Mouse (Mus musculus): ENCODE results near the gene Amt. TPM values are rescaled to one million over a fixed set of nuclear protein-coding genes. Genes with fewer than 3 reads are reported as not detected.
"Not testable (repeated sequence)": the region's sequence is repeated elsewhere in the genome, so short reads cannot be mapped to it uniquely, and the experiment has no call there.

Gene Amt
- polyA plus RNA-seq, 1 experiment from 2014 or later: 15.9 TPM

DNA sequence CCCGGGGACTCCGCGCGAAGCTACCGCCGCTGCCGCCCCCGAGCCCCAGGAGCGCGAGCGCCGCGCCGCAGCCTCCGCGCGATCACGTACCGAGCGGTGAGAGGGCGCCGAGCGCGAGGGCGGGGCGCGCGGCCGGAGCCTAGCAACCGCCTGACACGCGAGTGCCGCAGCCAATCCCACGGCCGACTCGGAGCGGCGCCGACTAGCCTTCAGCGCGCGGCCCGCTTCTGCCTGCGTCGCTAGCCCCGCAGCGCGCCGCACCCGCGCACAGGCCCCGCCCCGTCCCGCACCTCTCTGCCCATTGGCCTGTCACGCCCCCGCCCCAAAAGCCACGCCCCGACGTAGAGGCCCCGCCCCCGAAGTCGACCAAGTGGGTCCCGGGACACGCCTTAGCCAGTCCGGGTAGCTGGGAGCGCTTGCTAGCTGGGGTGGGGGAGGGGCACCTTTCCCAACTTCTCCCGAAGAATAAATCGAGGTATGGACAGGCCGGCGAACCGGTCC lies 32.9 kb upstream of the Amt start, which contains the start of gene Dag1:
Dag1 (minus strand) TSS at position 269 of the 501 bp plus-strand sequence.
- DNase-seq (ENCODE audit: low spot score) (peak; percentile 100), ATAC-seq (ENCODE audit: insufficient number of reproducible peaks, low FRiP score, low TSS enrichment, low read depth) (peak; percentile 93)
- H3K27me3 ChIP-seq (ENCODE audit: control insufficient read depth, insufficient read depth, low read length): no peaks in the 10 kb centered on the region
- H3K9me3 ChIP-seq (ENCODE audit: control insufficient read depth, low read length): no peaks in the 10 kb centered on the region
- H3K36me3 ChIP-seq (ENCODE audit: control insufficient read depth, insufficient read depth, low read length): no peaks in the 10 kb centered on the region; the same call in 1 of the 2 replicates
- peak within 1 kb of the TSS; percentile 82 for H3K4me3 ChIP-seq (ENCODE audit: low read depth, low read length)
- H3K4me1 ChIP-seq (ENCODE audit: control insufficient read depth, insufficient read depth, low read length): peaks cover 10% of the 10 kb centered on the region
- under 1% methylated on average over 60 of the region's 71 CpGs for WGBS
- peak within 1 kb of the TSS; percentile 71 for H3K9ac ChIP-seq (ENCODE audit: low read length)
- peak within 1 kb of the TSS; percentile 44 for H3K27ac ChIP-seq (replicated peaks; ENCODE audit: low read depth, low read length)
- H3K4me2 ChIP-seq (ENCODE audit: low read depth, severe bottlenecking): peak within 1 kb of the TSS; percentile 72

DNA sequence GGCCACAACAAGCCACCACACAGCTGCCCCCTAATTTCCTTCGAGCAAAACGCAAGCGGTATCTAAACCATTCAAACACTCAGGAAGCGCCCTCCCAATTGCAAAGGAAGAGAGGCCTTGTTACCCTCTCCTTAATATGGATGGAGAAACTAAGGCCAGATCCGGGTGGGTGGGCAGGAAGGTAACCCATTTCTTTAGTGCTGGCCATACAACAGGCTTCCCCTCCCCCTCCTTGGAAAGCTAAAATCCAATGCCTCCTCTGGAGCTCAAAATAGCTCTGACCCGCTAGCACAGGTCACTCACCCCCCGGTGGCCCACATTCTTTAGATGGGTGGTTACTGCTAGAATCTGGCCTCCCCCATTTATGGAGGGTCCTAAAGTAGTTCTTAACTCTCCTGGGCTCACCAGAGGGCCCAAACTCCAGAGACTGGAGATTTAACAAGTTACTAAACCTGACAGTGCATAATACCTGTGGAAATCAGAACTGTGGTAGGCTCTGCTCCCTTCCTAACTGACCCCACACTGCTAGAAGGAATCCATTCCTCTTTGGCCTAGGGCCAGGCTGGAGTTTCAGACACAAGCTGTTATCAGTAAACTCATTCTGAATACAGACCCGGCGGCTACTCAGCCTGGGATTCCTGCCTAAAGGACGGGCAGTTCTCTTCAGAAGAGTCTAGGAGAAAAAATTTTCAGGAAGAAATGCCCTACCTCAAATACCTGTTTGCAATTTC lies 32.3 kb upstream of the Amt start:
- Histone ChIP-seq H3K27me3 (ENCODE audit: control insufficient read depth, insufficient read depth, low read length) (no peaks in the 10 kb centered on the region), H3K4me3 (ENCODE audit: low read depth, low read length) (peak overlapping the region; percentile 82), H3K9ac (ENCODE audit: low read length) (peak overlapping the region; percentile 47; the same call in 1 of the 2 replicates), H3K27ac (replicated peaks; ENCODE audit: low read depth, low read length) (peak overlapping the region; percentile 44; the same call in 1 of the 2 replicates), H3K4me2 (ENCODE audit: low read depth, severe bottlenecking) (peak overlapping the region; percentile 46), H3K4me1 (ENCODE audit: control insufficient read depth, insufficient read depth, low read length) (peaks cover 10% of the 10 kb centered on the region), H3K9me3 (ENCODE audit: control insufficient read depth, low read length) (no peaks in the 10 kb centered on the region), H3K36me3 (ENCODE audit: control insufficient read depth, insufficient read depth, low read length) (no peaks in the 10 kb centered on the region; the same call in 1 of the 2 replicates)
- WGBS: 12% methylated on average over 10 of the region's 10 CpGs
- DNase-seq (ENCODE audit: low spot score) (no peak), ATAC-seq (ENCODE audit: insufficient number of reproducible peaks, low FRiP score, low TSS enrichment, low read depth) (peak; percentile 35; the same call in 1 of the 2 replicates)

DNA sequence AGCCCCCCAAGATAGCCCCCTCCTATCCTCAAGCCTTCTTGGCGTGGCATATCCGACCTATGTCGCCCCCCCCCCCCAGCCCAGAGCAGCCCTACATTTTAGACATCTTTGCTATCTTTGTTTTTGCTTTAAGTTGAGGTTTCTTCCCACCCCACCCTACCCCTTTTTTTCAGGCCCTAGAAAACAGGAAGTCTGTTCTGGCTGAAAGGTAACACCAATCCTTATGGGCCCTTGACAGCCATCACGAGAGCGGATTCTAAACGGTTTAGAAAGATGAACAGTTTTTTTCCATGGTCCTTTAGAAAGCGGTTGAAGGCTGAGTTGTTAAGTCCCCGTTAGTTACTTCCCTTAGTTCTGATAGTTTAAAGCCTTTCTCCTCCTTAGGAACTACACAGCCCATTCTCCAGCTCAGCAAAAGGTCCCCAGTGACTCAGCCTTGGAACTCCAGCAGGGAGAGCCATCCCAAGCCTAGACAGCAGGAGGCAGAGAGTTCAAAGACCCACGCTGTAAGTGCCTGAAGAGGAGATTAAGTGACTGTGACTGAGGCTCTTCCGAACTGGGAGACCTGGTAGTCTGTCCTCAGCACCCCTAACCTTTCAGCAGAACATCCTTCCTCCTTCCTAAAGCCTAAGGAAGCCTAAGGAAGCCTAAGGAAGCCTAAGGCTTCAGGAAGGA lies 30.3 kb upstream of the Amt start:
- DNase-seq (ENCODE audit: low spot score): no peak
- H3K27ac ChIP-seq (replicated peaks; ENCODE audit: low read depth, low read length): no peak overlapping the region
- 65% methylated on average over 10 of the region's 10 CpGs for WGBS
- H3K9me3 ChIP-seq (ENCODE audit: control insufficient read depth, low read length): no peaks in the 10 kb centered on the region
- H3K4me2 ChIP-seq (ENCODE audit: low read depth, severe bottlenecking): no peak overlapping the region
- no peaks in the 10 kb centered on the region for H3K36me3 ChIP-seq (ENCODE audit: control insufficient read depth, insufficient read depth, low read length)
- H3K4me3 ChIP-seq (ENCODE audit: low read depth, low read length): no peak overlapping the region
- ATAC-seq (ENCODE audit: insufficient number of reproducible peaks, low FRiP score, low TSS enrichment, low read depth): no peak
- no peaks in the 10 kb centered on the region for H3K27me3 ChIP-seq (ENCODE audit: control insufficient read depth, insufficient read depth, low read length)
- peaks cover 10% of the 10 kb centered on the region for H3K4me1 ChIP-seq (ENCODE audit: control insufficient read depth, insufficient read depth, low read length)
- H3K9ac ChIP-seq (ENCODE audit: low read length): no peak overlapping the region

DNA sequence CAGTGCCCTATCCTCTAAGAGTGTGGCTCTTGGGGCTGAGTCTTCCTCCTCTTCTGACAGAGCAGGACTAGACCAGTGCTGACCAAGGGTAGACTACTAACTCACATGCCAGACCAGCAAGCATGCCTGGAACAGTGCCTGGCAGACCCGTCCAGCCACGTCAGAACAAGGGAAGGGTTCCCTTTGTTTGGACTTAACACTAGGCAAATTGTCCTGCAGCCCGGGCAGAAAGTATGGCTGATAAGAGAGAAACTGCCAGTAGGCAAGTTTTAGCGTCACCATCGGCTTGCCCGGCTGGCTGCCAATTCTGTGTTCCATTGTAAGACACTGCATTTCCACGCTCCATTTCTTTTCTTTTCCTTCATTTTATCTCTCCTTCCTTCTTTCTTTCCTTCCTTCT lies 29.0 kb upstream of the Amt start:
- no peak for ATAC-seq (ENCODE audit: insufficient number of reproducible peaks, low FRiP score, low TSS enrichment, low read depth)
- Histone ChIP-seq H3K27ac (replicated peaks; ENCODE audit: low read depth, low read length) (no peak overlapping the region), H3K9ac (ENCODE audit: low read length) (no peak overlapping the region), H3K4me1 (ENCODE audit: control insufficient read depth, insufficient read depth, low read length) (peaks cover 5% of the 10 kb centered on the region; the same call in 1 of the 2 replicates), H3K27me3 (ENCODE audit: control insufficient read depth, insufficient read depth, low read length) (no peaks in the 10 kb centered on the region), H3K4me2 (ENCODE audit: low read depth, severe bottlenecking) (no peak overlapping the region), H3K36me3 (ENCODE audit: control insufficient read depth, insufficient read depth, low read length) (no peaks in the 10 kb centered on the region), H3K9me3 (ENCODE audit: control insufficient read depth, low read length) (no peaks in the 10 kb centered on the region), H3K4me3 (ENCODE audit: low read depth, low read length) (no peak overlapping the region)
- WGBS: 88% methylated on average over 7 of the region's 7 CpGs
- no peak for DNase-seq (ENCODE audit: low spot score)

DNA sequence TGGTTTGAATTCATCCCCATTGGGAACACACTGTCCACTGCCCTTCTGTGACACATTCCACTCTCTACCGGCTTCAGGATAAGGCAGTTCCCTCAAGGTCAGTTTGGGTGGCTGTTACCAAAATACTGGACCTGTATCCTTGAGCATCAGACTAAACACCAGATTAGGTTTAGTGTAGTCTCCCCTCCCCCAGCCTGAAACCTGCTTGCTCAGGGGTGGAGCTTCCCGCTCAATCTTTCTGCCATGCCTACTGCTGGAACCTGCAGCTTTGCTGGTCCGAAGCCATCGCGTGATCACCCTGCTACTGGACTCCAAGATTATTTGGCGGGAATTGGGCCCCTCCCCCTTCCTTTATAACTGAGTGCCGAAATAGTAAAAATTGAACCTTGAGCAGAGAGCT lies 28.0 kb upstream of the Amt start:
- H3K27ac ChIP-seq (replicated peaks; ENCODE audit: low read depth, low read length); DNase-seq (ENCODE audit: low spot score); H3K4me3 ChIP-seq (ENCODE audit: low read depth, low read length); H3K27me3 ChIP-seq (ENCODE audit: control insufficient read depth, insufficient read depth, low read length); H3K4me2 ChIP-seq (ENCODE audit: low read depth, severe bottlenecking); H3K9me3 ChIP-seq (ENCODE audit: control insufficient read depth, low read length); H3K4me1 ChIP-seq (ENCODE audit: control insufficient read depth, insufficient read depth, low read length); ATAC-seq (ENCODE audit: insufficient number of reproducible peaks, low FRiP score, low TSS enrichment, low read depth); H3K9ac ChIP-seq (ENCODE audit: low read length); H3K36me3 ChIP-seq (ENCODE audit: control insufficient read depth, insufficient read depth, low read length): not testable (repeated sequence)
- WGBS: 76% methylated on average over 6 of the region's 7 CpGs

DNA sequence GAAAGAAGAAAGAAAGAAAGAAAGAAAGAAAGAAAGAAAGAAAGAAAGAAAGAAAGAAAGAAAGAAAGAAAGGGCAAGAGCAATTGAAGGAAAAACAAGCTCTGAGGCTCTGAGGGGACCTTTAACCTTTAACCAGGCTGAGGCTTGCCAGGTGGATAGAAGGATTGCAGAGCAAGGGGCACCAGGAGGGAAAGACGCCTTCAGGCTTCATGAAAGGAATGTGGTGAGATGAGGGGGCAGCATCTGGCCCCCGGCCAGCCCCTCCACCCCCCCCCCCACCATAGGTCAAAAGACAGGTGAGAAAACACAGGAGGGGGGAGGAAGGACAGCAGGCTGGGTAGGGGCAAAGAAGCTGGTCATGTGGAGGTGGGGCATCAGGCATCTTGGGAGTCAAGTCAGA lies 24.7 kb upstream of the Amt start:
- Histone ChIP-seq H3K27me3 (ENCODE audit: control insufficient read depth, insufficient read depth, low read length) (no peaks in the 10 kb centered on the region), H3K9ac (ENCODE audit: low read length) (no peak overlapping the region), H3K4me2 (ENCODE audit: low read depth, severe bottlenecking) (no peak overlapping the region), H3K4me3 (ENCODE audit: low read depth, low read length) (no peak overlapping the region), H3K4me1 (ENCODE audit: control insufficient read depth, insufficient read depth, low read length) (no peaks in the 10 kb centered on the region), H3K36me3 (ENCODE audit: control insufficient read depth, insufficient read depth, low read length) (no peaks in the 10 kb centered on the region), H3K27ac (replicated peaks; ENCODE audit: low read depth, low read length) (no peak overlapping the region), H3K9me3 (ENCODE audit: control insufficient read depth, low read length) (no peaks in the 10 kb centered on the region)
- DNase-seq (ENCODE audit: low spot score) (no peak), ATAC-seq (ENCODE audit: insufficient number of reproducible peaks, low FRiP score, low TSS enrichment, low read depth) (no peak)
- WGBS: 24% methylated on average over 2 of the region's 2 CpGs

DNA sequence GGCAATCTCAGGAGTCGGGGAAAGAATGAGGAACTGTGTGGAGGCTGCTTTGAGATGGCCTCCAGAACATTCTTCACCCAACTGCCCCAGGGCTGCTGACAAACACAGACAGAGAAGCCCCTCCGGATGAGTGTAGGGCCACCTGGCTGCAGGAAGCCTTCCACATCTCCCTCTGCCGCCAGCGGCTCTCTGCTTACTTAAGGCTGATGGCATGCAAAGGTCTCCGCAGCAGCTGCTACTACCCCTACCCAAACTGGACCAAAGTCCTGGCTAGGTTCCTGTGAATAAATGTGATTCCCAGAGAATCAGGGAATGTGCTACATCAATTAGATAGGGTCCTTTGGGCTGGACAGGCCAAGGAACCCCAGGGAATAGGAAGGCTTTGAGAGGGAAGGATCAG lies 24.0 kb upstream of the Amt start:
- H3K27ac ChIP-seq (replicated peaks; ENCODE audit: low read depth, low read length): no peak overlapping the region
- WGBS: 71% methylated on average over 5 of the region's 5 CpGs

DNA sequence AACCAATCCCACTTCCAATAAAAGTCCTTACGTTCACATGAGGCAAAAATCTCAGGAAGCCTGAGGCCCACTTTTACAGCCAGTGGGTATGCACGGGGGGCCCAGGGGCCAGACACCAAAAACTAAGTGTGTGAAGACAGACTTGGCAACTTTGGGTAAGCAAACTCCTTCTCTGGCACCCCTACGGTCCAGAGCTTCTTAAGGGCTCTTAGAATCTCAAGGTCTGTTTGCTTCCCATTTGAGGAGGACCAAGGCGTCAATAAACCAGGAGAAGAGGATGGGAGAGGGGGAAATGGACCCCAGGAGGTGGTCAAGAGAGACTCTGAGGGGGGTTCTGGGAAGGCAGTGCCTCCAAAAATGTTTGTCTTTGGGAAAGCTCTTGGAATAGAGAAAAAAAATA lies 23.2 kb upstream of the Amt start:
- no peaks in the 10 kb centered on the region for H3K27me3 ChIP-seq (ENCODE audit: control insufficient read depth, insufficient read depth, low read length)
- H3K9me3 ChIP-seq (ENCODE audit: control insufficient read depth, low read length): no peaks in the 10 kb centered on the region
- H3K4me2 ChIP-seq (ENCODE audit: low read depth, severe bottlenecking): no peak overlapping the region
- no peak overlapping the region for H3K4me3 ChIP-seq (ENCODE audit: low read depth, low read length)
- ATAC-seq (ENCODE audit: insufficient number of reproducible peaks, low FRiP score, low TSS enrichment, low read depth): no peak
- no peaks in the 10 kb centered on the region for H3K36me3 ChIP-seq (ENCODE audit: control insufficient read depth, insufficient read depth, low read length)
- no peak overlapping the region for H3K9ac ChIP-seq (ENCODE audit: low read length)
- no peak overlapping the region for H3K27ac ChIP-seq (replicated peaks; ENCODE audit: low read depth, low read length)
- WGBS: 66% methylated on average over 4 of the region's 4 CpGs
- no peaks in the 10 kb centered on the region for H3K4me1 ChIP-seq (ENCODE audit: control insufficient read depth, insufficient read depth, low read length)
- no peak for DNase-seq (ENCODE audit: low spot score)

More for the DNA sequence above, 24.0 kb upstream of the Amt start:
- Histone ChIP-seq H3K4me1 (ENCODE audit: control insufficient read depth, insufficient read depth, low read length) (no peaks in the 10 kb centered on the region), H3K4me3 (ENCODE audit: low read depth, low read length) (no peak overlapping the region), H3K9me3 (ENCODE audit: control insufficient read depth, low read length) (no peaks in the 10 kb centered on the region), H3K27me3 (ENCODE audit: control insufficient read depth, insufficient read depth, low read length) (no peaks in the 10 kb centered on the region), H3K36me3 (ENCODE audit: control insufficient read depth, insufficient read depth, low read length) (no peaks in the 10 kb centered on the region), H3K4me2 (ENCODE audit: low read depth, severe bottlenecking) (no peak overlapping the region), H3K9ac (ENCODE audit: low read length) (0 out of 2 replicates have a peak overlapping the region, but pooled peaks have one; percentile 22)
- no peak for ATAC-seq (ENCODE audit: insufficient number of reproducible peaks, low FRiP score, low TSS enrichment, low read depth)
- no peak for DNase-seq (ENCODE audit: low spot score)

All from limb, embryonic 11.5 days (tissue).